Mouse (Mus musculus) adrenal gland, postnatal 25 days (tissue): Measurements from ENCODE around the gene Ap1s3. TPM values are rescaled to one million over a fixed set of nuclear protein-coding genes. Genes with fewer than 3 reads are reported as not detected.
"Not testable (repeated sequence)": the region's sequence is repeated elsewhere in the genome, so short reads cannot be mapped to it uniquely, and the experiment has no call there.

Experiments used
- DNase-seq: peaks from one replicate; pipeline ENCODE4 v3.0.0; 2021; ENCODE audit warnings: mixed read lengths
- total RNA-seq: library from RNA; stranded (reverse); gene quantifications from 2 replicates; pipeline ENCODE4 v1.2.3, GENCODE M21; 2021

Ap1s3 gene
- total RNA-seq, 1 experiment from 2014 or later, result 0.85 TPM

DNA sequence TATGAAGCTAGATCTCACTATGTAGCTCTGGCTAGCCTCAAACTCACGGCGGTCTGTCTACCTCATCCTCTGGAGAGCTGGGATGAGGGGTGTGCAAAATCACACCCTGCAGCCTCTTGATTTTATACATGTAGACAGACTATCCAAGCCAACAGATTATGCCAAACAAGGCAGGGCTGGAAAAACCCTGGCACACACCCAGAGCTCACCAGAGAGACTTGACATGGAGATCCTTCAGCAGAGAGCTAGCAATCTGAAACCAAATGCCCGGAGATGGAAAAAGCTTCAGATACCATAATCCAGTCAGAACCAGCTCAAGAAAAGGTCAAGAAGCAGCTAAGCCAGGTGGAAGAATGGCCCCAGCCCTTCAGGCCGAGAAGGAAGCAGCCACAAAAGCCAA is 6.9 kb downstream of the Ap1s3 start:
- DNase-seq, result no peak

GRCm38 (mm10) chr1:79659598-79659997 is 12.2 kb downstream of the Ap1s3 start:
- DNase-seq, result no peak

GRCm38 (mm10) chr1:79657411-79657810 is 14.4 kb downstream of the Ap1s3 start:
- DNase-seq, result no peak

- no peak for DNase-seq
These were observed 15.8 kb downstream of the Ap1s3 start for GRCm38 (mm10) chr1:79655819-79656555.

- DNase-seq, result no peak
These were observed 16.8 kb downstream of the Ap1s3 start for GRCm38 (mm10) chr1:79654948-79655347.

DNA sequence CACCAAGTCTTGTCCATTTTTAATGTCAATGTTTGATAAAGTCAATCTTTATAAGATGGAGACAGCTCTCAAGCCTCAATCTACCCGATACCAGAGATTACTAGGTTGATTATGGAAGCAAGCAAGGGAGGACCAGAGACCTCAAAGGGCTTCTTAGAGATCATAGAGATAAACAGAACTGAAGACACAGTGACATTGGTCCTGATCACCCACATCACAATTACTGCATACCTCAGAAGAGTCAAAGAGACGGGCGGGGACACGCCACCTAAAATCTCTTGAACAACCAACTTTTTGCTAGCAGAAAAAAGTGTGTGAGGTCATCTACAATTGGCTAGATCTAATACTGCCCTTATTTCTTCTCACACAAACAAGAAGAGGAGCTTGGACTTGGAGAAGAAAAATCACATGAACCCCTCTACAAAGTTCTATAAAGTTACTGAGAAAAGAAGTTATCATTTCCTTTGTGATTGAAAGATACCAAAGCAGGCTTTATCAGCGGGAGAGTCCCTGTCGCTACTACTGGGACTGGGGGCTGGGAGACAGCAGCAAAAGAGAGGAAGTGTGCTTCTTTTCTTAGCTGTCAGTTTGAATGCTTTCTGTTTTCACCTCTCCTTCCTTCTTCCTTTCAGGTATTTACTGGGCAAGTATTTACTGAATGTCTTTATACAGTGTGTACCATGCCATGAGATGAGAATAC is 28.2 kb downstream of the Ap1s3 start:
- DNase-seq, result no peak

GRCm38 (mm10) chr1:79642680-79643079 is 29.1 kb downstream of the Ap1s3 start:
- DNase-seq, result no peak

DNA sequence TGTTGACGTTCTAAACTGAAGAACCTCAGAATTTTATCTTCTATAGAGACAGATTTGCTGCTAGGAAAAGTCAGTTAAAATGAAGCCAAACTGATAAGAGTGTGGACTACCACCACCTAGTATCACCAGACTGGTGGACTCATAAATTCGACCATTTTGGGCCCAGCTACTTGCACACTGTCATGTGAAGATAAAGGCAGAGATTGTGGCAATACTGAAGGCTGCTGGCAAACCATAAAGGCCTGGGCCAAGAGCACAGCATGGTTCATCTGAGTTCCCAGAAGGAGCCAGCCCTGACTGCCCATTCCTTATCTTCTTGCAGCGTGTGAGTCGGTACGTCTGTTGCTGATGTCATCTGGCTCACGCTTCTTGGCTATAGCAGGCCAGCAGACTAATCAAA is 30.4 kb downstream of the Ap1s3 start:
- no peak for DNase-seq

DNA sequence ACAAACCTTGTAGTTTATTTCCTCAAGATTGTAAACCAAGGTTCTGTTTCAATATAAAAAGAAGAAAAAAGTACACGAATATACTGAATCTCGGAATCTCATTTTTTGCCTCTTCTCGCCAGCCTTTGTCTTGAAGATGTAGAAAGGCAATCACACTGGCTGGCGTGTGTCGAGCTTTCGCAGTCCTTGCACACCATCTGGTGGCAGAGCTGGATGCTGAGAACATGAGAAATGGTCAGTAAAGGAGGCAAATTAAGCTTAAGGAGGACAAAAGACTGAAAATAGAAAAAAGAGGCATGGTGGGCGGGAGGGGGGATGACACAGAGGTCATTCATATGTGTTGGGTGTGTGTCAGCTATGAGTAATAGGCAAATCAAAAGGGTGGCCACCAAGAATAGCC is 31.6 kb downstream of the Ap1s3 start:
- DNase-seq, result peak; percentile 23

DNA sequence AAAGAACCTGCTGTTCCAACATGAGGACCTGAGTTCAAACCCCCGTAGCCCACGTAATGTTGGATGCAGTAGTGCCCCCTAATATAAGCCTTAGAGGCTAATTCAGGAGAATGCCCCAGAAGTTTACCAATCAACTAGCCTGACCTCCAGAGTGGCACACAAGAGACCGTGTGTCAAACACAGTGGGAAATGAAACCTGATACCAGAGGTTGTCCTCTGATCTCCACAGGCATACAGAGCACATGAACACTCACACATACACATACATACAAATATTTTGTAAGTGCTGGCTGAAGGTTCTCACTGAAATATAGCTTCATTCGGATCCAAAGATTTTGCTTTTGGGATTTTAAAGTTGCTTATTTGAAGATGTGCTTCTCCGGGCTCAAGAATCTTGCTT is 32.1 kb downstream of the Ap1s3 start:
- DNase-seq, result no peak

DNA sequence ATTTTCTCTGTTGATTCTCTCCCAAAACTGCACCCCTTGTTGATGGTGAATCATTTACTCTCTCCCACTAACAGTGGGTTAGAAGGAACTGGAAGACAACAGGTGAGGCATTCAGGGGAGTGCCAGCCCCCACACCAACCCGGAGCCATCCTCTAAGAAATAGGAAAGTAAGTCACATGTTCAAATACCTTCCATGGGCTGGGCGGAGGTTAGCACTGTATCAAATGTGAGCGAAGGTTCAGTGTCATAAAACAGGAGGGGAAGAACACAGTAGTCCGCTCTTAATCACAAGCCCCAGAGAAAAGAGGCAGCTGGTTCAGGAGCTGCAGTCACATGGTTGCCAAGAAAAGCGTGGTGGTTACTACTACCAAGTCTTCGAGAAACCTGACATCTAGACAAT is 32.7 kb downstream of the Ap1s3 start:
- DNase-seq, result no peak

DNA sequence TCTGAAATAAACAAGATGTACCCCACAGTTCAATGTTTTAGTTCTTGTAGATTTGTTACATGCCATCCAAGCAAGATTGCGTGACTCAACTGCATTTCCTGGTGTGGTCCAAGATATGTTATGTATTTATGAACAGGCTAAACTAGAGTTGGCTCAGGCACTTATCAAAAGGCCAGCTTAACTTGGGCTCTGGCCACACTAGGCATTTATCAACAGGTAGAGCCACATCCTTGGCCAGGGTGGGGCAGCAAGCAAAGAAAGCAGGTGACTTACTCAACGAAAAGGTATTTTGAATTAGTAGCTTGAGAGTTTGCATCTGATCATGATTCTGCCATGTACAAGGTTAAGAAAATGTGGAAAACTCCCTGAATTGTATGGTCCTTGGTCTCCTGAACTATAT is 34.0 kb downstream of the Ap1s3 start:
- no peak for DNase-seq

- no peak for DNase-seq
These were observed 40.3 kb downstream of the Ap1s3 start for GRCm38 (mm10) chr1:79631521-79631920.

DNA sequence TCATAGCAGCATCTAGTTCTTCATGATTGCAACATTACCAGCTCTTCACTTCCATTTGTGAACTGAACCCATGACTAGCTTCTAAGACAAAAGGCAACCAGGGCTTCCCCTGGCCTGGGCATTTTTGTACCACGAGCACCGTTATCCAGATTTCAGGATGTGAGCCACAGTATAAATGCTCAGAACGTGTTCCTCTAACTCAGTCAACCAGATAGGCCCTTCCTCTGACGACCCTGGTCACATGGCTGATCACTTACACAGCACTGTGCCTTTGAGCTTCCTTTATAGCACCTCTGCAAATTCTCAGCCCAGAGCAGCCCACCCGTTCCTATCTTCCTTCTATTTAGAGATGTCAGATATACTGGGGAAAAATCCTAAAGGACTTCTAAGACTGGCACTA is 42.0 kb downstream of the Ap1s3 start:
- no peak for DNase-seq

DNA sequence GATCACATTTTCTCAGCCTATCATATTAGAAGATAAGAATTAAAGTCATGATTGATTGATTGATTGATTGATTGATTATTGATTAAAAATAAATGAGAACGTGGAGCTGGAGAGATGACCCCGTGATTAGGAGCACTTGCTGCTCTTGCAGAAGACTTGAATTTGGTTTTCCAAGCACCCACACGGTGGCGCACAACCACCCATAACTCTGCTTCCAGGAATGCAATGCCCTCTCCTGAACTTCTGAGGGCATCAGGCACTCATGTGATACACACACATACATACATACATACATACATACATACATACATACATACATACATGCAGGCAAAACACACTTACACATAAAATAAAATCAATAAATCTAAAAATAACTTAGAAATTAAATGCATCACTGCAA is 45.6 kb downstream of the Ap1s3 start:
- DNase-seq, result peak; percentile 28

DNA sequence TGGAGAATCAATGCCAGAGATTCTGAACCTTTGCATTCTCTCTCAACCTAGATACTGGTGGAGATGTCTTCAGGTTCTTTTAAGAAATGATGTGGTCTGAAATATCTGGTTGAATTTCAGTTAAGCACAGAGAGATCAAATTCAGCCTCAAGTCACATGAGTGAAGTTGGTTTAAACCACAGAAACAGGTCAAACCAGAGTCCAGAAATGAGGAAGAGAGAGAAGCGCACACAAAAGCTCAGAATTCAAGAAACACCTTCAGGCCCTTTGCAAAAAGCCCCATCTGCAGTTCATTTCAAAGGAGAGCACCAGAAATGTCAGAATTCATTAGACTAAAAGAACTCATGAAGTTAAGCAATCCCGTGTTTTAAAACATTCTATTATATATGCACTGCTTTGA is 52.3 kb downstream of the Ap1s3 start:
- no peak for DNase-seq

DNA sequence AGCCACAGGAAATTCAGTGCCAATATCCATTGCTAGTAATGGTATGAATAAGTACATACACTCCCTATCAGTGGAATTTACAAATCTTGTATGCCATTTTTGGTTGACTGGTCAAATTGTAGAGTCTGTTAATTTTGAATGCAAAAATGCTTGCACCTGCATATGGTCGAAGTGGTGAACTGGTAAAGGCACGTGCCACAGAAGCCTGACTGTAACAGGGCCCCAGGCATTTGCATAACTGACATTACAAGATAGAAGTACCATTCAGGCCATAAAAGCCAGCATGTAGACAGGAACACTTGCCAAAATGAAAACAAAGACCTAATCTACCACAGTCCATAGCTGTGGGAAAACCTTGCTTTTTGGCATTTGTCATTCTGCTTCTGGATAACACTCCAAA is 55.3 kb downstream of the Ap1s3 start:
- no peak for DNase-seq

GRCm38 (mm10) chr1:79614456-79614855 is 57.3 kb downstream of the Ap1s3 start:
- DNase-seq, result no peak

DNA sequence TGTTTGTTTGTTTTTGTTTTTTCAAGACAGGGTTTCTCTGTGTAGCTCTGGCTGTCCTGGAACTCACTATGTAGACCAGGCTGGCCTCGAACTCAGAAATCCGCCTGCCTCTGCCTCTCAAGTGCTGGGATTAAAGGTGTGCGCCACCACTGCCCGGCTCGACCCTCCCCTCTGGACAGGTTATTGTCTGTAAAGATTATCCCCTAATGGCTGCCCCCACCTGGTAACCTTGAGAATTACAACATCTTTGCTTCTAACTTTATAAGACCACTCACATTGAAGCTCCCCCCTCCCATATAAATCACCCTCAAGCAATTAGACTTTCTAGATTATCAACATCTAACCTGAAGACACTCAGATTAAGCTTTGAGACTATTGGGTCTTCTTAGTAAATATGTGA is 60.5 kb downstream of the Ap1s3 start:
- DNase-seq, result not testable (repeated sequence)

- not testable (repeated sequence) for DNase-seq
These were observed 62.9 kb downstream of the Ap1s3 start for GRCm38 (mm10) chr1:79608856-79609255.

- no peak for DNase-seq
These were observed 69.3 kb downstream of the Ap1s3 start for GRCm38 (mm10) chr1:79602500-79602899.

GRCm38 (mm10) chr1:79598385-79599178 is 73.2 kb downstream of the Ap1s3 start:
- DNase-seq, result no peak

DNA sequence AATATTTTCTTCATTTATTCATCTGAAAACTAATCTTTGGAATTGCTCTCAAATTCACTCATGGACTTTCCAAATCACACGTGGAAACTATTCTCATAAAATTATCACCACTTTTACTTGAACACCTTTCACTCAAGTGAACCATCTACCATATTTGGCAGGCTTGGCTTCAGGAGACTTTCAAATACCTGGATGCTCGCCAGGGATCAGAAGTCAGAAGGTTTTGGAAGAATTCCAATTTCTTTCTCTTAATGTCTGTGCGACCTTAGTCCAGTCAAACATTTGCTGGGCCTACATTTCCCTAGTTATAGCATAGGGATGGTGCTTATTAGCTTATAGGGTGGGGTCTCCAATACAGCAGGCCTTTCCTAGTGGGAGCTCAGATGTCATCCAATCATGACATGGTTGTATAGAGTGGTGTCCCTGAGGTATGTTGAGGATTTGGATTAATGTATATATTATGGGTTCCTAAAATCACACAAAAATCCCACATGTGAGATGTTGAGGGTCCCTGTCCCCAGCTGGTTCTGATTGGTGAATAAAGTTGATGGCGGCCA is 79.0 kb downstream of the Ap1s3 start:
- DNase-seq, result no peak
